Mouse (Mus musculus): ENCODE measurements around the gene Abca1. TPM values are rescaled to one million over a fixed set of nuclear protein-coding genes. Genes with fewer than 3 reads are reported as not detected.

Gene Abca1
- 6.1 and 6.7 TPM in 2 replicates for polyA plus RNA-seq (2015; fragmentation: Nextera tagmentation; extraction: Ambion mirVana)

DNA sequence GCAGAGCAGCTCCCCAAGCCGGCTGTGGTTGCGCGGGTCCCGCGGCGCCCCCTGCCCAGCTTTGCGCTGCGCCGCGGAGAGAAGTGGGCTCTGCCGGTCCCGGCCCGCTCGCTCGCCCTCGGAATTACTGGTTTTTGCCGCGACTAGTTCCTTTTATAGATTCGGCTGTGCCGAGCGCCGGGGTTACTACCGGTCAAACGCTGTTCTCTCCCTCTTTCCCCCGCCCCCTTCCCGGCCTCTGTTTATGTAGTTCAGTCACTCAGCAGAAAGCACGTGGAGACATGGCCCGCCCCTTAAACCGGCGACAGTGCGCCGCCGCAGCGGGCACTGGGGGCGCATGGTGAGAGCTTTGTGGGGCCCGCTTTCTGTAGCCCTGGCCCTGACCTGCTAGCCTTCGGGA lies at the start of gene Abca1:
Gene Abca1 (minus strand): TSS at position 129 of the 400 bp plus-strand sequence.
- under 1% methylated on average over 35 of the region's 37 CpGs for WGBS
- peaks cover 15% of the 10 kb centered on the region for H3K4me1 ChIP-seq
- H3K27ac ChIP-seq = peak within 1 kb of the TSS; percentile 0; the same call in 1 of the 2 replicates
- peak within 1 kb of the TSS; percentile 75 for H3K4me2 ChIP-seq
- no peaks in the 10 kb centered on the region for H3K36me3 ChIP-seq (ENCODE audit: poor library complexity, severe bottlenecking)
- H3K4me3 ChIP-seq = peak within 1 kb of the TSS; percentile 63
- peak within 1 kb of the TSS; percentile 66 for H3K9ac ChIP-seq
- no peaks in the 10 kb centered on the region for H3K9me3 ChIP-seq (replicated peaks)
- ATAC-seq = peak; percentile 97
- H3K27me3 ChIP-seq = 0 out of 2 replicates have a peak, but pooled peaks cover 3% of the 10 kb centered on the region

DNA sequence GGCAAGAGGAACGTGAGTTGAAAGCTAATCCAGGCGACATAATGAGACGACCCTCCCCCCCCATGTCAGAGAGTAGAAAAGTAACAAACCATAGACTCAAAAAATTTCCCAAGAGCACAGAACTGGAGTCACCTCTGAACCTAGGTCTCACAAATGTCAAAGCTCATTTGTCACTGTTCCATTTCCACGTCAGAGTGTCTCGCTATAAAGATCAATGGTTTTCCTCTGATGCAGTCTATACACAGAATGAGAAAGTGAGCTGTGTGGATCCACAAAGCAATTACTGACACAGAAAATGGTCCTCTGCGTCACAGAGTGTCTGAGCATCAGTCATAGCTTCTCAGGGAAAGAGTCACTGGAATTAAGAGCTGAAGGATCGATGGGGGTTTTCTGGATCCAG lies 44.8 kb upstream of the Abca1 start:
- no peak overlapping the region for H3K4me3 ChIP-seq

DNA sequence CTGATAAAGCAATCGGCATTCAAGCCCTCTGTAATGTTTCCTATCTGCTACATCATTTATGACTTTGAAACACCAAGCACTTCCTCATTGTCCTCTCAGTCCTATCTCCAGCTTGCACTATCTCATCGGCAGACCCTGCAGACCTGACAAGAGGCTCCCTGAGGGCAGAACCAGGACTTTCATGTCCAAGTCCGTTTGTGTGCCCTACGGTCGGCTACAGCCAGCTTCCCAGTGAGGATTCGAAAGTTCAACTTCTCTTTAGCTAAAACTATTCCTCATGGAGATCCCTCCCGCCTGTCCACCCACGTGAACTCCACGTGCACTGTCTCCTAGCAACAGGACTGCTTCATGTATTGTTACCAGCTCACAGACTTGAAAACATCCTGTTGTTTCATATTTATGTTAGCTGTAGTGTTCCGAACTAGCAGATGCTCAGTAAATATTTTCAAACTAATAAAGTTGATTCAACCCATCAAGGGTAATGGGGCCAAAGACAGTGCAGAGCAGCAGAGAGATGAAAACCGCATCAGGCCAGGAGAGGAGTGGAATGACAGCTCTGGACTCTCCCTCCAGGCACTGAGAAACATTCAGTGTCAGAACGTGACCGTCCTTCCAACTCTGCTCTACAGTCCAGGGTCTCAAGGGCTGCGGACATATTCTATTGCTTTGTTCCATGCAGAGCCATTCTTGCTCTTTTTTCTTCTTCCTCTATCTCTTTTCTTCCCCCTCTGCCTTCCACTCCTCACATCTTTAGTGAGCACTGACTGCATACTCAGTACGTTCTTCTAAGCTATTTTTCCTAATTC lies 44.1 kb upstream of the Abca1 start:
- Histone ChIP-seq H3K4me1 (no peaks in the 10 kb centered on the region), H3K4me2 (no peak overlapping the region), H3K36me3 (ENCODE audit: poor library complexity, severe bottlenecking) (no peaks in the 10 kb centered on the region), H3K27ac (no peak overlapping the region), H3K9ac (no peak overlapping the region), H3K9me3 (replicated peaks) (no peaks in the 10 kb centered on the region), H3K27me3 (no peaks in the 10 kb centered on the region), H3K4me3 (no peak overlapping the region)
- no peak for ATAC-seq
- WGBS = 85% methylated on average over 15 of the region's 15 CpGs

More for the DNA sequence above, 44.8 kb upstream of the Abca1 start:
- no peak for ATAC-seq
- H3K4me2 ChIP-seq = no peak overlapping the region
- no peaks in the 10 kb centered on the region for H3K36me3 ChIP-seq (ENCODE audit: poor library complexity, severe bottlenecking)
- no peak overlapping the region for H3K27ac ChIP-seq
- WGBS = 87% methylated on average over 7 of the region's 7 CpGs
- H3K9ac ChIP-seq = no peak overlapping the region
- H3K27me3 ChIP-seq = no peaks in the 10 kb centered on the region
- H3K9me3 ChIP-seq (replicated peaks) = no peaks in the 10 kb centered on the region
- H3K4me1 ChIP-seq = no peaks in the 10 kb centered on the region

DNA sequence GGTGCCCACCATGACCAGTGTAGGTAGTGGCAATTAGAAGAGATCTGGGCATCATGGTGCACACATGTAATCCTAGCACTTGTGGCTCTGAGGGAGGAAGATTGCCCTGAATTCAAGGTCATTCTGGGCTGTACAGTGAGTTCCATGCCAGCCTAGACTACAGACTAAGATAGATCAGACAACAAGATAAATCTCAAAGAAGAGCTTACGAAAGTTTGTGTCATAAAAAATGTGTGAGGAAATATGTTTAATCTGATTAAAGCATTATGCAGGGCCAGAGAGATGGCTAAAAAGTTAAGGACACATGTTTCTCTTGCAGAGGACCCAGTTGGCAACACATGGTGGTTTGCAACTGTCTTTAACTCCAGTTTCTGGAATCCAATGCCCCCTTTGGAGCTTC lies 40.6 kb upstream of the Abca1 start:
- no peak overlapping the region for H3K9ac ChIP-seq
- H3K9me3 ChIP-seq (replicated peaks) = no peaks in the 10 kb centered on the region
- peaks cover 12% of the 10 kb centered on the region for H3K4me1 ChIP-seq
- no peak overlapping the region for H3K4me2 ChIP-seq
- WGBS = 95% methylated on average over 1 of the region's 1 CpGs
- no peaks in the 10 kb centered on the region for H3K27me3 ChIP-seq
- H3K4me3 ChIP-seq = no peak overlapping the region
- no peak overlapping the region for H3K27ac ChIP-seq
- no peak for ATAC-seq
- H3K36me3 ChIP-seq (ENCODE audit: poor library complexity, severe bottlenecking) = no peaks in the 10 kb centered on the region

DNA sequence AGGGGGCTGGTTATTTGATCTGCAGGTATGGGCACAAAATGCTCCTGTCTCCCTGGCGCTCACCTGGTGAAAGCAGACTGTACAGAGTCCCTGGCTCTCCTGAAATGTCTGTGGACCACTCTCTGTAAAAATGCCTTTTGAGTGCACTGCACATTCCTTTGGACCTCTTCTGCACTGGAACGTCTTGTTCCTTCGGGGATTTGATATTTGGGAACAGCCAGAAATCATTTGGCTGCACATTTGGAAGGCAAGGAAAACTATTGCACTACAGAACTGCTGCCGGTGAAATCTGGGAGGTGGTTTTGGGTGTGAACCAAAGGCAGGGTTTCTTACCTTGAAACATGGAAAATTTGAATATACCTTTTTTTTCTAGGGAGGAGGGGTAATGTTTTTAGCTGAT lies 38.1 kb upstream of the Abca1 start:
- Histone ChIP-seq H3K9ac (no peak overlapping the region), H3K4me2 (no peak overlapping the region), H3K36me3 (ENCODE audit: poor library complexity, severe bottlenecking) (no peaks in the 10 kb centered on the region), H3K27ac (no peak overlapping the region), H3K4me1 (peaks cover 12% of the 10 kb centered on the region), H3K9me3 (replicated peaks) (no peaks in the 10 kb centered on the region), H3K27me3 (no peaks in the 10 kb centered on the region), H3K4me3 (no peak overlapping the region)
- ATAC-seq = no peak
- WGBS = 87% methylated on average over 4 of the region's 4 CpGs

DNA sequence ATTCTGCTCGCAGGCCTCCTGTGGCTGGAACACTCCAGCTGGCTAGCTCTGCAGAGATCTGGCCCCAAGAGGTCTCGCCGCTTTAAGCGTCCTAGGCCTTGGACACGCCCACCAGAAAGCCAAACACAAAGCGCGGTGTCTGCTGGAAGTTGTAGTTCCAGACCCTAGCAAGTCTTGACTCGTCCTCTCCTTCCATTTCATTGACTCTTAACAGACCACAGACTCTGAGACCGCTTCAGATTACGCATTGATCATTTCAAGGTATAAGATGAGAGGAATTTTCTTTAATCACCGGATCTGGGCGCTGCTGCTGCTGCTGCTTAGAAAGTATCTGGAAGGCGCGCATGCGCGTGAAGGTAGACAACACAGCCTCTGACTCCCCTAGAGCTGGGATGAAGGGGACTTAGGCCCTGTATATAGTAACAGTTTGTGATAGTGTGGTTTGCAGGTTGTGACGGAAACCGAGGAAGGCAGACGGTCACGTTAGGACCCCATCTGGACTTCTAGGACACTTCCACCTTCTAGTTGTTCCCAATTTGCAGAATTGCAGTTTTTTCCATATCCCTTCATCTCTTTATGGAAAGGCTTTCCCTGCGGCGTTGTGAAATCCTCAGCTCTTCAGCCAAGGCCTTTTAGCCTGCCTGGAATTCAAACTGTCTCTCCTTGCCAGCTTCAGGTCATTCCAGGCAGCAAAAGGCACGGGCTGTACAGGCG lies 36.5 kb upstream of the Abca1 start:
- H3K4me3 ChIP-seq = peak overlapping the region; percentile 45
- H3K4me1 ChIP-seq = peaks cover 12% of the 10 kb centered on the region
- 13% methylated on average over 24 of the region's 24 CpGs for WGBS
- ATAC-seq = peak; percentile 99
- H3K9ac ChIP-seq = peak overlapping the region; percentile 26
- no peaks in the 10 kb centered on the region for H3K9me3 ChIP-seq (replicated peaks)
- no peaks in the 10 kb centered on the region for H3K36me3 ChIP-seq (ENCODE audit: poor library complexity, severe bottlenecking)
- H3K4me2 ChIP-seq = peak overlapping the region; percentile 55
- no peaks in the 10 kb centered on the region for H3K27me3 ChIP-seq
- 0 out of 2 replicates have a peak overlapping the region, but pooled peaks have one; percentile 10 for H3K27ac ChIP-seq

DNA sequence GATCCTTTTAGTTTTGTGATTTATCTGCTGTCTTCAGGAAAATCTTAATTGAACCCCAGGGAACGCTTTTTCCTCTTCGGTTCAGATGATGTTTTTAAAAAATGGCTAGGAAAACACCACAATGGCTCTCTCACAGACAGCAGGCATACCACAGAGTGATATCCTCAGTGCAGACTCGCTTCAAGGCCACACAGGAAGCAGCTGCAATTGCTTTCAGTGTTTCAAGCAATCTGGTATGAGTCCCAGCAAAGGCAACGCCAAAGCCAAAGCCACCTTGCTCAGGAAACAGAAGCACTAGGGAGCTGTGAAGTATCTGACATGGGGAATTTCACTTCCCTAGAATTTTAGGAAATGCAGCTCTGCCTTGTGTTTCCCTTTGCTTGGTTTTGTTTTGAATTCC lies 27.4 kb upstream of the Abca1 start:
- Histone ChIP-seq H3K4me2 (no peak overlapping the region), H3K4me1 (no peaks in the 10 kb centered on the region), H3K27me3 (no peaks in the 10 kb centered on the region), H3K9ac (no peak overlapping the region), H3K36me3 (ENCODE audit: poor library complexity, severe bottlenecking) (no peaks in the 10 kb centered on the region), H3K4me3 (no peak overlapping the region), H3K9me3 (replicated peaks) (no peaks in the 10 kb centered on the region; the same call in 1 of the 2 replicates), H3K27ac (no peak overlapping the region)
- ATAC-seq = no peak
- 59% methylated on average over 4 of the region's 4 CpGs for WGBS

DNA sequence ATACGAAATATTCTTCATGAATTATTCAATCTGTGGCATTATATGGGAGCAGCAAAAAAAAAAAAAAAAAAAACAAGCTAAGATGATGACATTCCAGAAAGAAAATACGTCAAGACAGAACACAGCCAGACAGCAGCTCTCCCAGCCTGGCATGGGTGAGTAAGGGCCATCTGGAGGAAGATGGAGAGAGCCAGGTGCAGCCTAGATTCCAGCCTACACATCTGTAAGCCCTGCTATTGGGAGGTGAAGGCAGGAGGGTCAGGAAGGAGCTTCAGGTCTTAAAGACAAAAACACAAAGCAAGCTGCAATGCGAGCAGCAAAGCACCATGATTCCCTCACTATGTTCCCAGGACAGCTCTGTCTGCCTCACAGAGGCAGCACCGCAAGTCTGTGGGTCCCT lies 26.9 kb upstream of the Abca1 start:
- Histone ChIP-seq H3K36me3 (ENCODE audit: poor library complexity, severe bottlenecking) (no peaks in the 10 kb centered on the region), H3K9me3 (replicated peaks) (no peaks in the 10 kb centered on the region; the same call in 1 of the 2 replicates), H3K27ac (no peak overlapping the region), H3K9ac (no peak overlapping the region), H3K4me3 (no peak overlapping the region), H3K27me3 (no peaks in the 10 kb centered on the region), H3K4me2 (no peak overlapping the region), H3K4me1 (no peaks in the 10 kb centered on the region)
- ATAC-seq = no peak
- WGBS = 66% methylated on average over 4 of the region's 4 CpGs

DNA sequence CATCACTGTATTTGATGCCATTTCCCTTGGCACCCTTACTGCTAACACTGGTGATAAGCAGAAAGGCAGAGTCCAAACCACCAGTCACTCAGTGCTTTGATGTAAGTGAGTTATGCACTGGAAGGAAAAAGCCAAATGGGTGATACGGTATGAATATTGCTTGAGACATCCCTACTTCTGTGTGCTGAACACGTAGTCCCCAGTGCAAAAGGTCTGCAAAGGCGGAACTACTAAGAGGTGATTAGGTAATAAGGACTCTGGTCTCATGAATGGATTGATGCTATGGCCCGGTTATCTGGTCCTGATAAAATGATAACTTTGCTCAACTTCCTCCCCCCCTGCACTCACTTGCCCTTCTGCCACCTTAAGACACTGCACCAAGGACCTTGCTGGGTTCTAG lies 26.4 kb upstream of the Abca1 start:
- H3K9me3 ChIP-seq (replicated peaks) = no peaks in the 10 kb centered on the region; the same call in 1 of the 2 replicates
- no peak overlapping the region for H3K27ac ChIP-seq
- H3K4me3 ChIP-seq = no peak overlapping the region
- H3K9ac ChIP-seq = no peak overlapping the region
- no peaks in the 10 kb centered on the region for H3K27me3 ChIP-seq
- no peak overlapping the region for H3K4me2 ChIP-seq
- H3K36me3 ChIP-seq (ENCODE audit: poor library complexity, severe bottlenecking) = no peaks in the 10 kb centered on the region
- ATAC-seq = no peak
- 93% methylated on average over 4 of the region's 4 CpGs for WGBS
- H3K4me1 ChIP-seq = no peaks in the 10 kb centered on the region

DNA sequence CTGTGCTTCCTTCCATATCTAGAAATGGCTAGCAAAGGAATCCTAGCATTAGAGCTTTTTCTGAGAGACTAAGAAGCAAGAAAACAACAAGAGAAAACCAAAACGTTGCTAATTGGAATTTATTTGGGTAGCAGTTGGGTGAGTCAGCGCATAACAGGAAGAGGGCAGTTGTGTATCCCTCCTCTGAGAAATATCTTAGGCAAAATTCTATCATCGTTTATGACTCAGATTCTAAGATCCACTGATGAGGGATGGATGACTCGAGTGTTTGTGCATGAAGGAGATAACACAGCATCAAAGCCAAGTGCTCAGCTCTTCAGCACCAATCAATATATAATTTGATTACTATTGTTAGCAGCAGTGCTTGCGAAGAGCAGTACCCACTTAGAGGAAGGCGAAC lies 21.8 kb upstream of the Abca1 start:
- Histone ChIP-seq H3K4me2 (no peak overlapping the region), H3K9me3 (replicated peaks) (no peaks in the 10 kb centered on the region; the same call in 1 of the 2 replicates), H3K27ac (no peak overlapping the region), H3K4me1 (no peaks in the 10 kb centered on the region), H3K36me3 (ENCODE audit: poor library complexity, severe bottlenecking) (no peaks in the 10 kb centered on the region), H3K9ac (no peak overlapping the region), H3K27me3 (no peaks in the 10 kb centered on the region), H3K4me3 (no peak overlapping the region)
- no peak for ATAC-seq
- WGBS = 84% methylated on average over 6 of the region's 6 CpGs

DNA sequence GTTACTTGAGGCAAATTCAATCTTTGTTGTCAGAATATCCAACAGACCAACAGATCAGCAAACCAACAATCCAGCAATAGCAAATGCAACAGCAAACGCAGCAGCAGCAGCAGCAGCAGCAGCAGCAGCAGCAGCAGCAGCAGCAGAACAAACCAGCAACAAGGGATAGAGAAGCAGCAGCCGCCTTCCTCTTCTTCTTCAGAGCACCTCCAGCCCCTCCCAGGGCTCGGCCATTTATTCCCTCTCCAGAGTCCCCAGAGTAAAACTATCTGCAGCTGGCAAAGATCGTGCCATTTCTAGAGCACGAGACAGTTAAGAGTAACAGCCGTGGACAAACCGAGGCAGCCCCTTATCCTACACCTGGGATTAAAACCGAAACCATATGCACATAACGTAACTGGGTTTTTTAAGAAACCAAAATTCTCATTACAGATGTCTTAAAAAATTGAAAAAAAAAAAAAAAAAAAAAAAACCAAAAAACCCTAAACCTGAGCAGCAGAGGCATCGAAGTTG lies 19.7 kb upstream of the Abca1 start:
- ATAC-seq = no peak
- Histone ChIP-seq H3K4me2 (no peak overlapping the region), H3K9ac (no peak overlapping the region), H3K4me1 (no peaks in the 10 kb centered on the region), H3K4me3 (no peak overlapping the region), H3K36me3 (ENCODE audit: poor library complexity, severe bottlenecking) (no peaks in the 10 kb centered on the region), H3K27me3 (no peaks in the 10 kb centered on the region), H3K27ac (no peak overlapping the region), H3K9me3 (replicated peaks) (no peaks in the 10 kb centered on the region; the same call in 1 of the 2 replicates)
- 88% methylated on average over 10 of the region's 10 CpGs for WGBS

DNA sequence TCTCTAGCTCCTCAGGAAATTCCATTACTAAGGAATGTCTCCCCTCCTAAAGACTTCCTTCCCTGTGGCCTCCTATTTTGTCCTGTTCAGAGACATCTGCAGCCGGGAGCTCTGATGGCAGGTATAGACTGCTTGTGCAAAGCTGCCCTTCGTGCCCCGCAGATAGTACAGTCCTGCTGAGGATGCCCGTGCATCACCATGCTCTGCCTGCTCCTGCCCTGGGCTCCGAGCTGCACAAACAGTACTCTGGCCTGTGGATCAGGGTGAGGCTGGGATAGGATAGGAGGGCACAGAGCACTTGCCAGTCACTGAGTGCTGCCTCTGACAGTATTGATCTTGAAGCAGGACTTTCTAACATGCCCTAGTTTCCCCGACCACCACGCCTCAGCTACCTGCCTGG lies 18.8 kb upstream of the Abca1 start:
- no peaks in the 10 kb centered on the region for H3K36me3 ChIP-seq (ENCODE audit: poor library complexity, severe bottlenecking)
- H3K4me1 ChIP-seq = no peaks in the 10 kb centered on the region
- ATAC-seq = no peak
- H3K27me3 ChIP-seq = no peaks in the 10 kb centered on the region
- H3K4me3 ChIP-seq = no peak overlapping the region
- no peak overlapping the region for H3K27ac ChIP-seq
- WGBS = 86% methylated on average over 7 of the region's 7 CpGs
- H3K9me3 ChIP-seq (replicated peaks) = no peaks in the 10 kb centered on the region
- no peak overlapping the region for H3K4me2 ChIP-seq
- no peak overlapping the region for H3K9ac ChIP-seq

All from forebrain, embryonic 13.5 days (tissue).